Mouse (Mus musculus) heart, embryonic 14.5 days (tissue): ENCODE measurements around the gene 4933402J07Rik. TPM values are rescaled to one million over a fixed set of nuclear protein-coding genes. Genes with fewer than 3 reads are reported as not detected.

ENCODE experiments used
- ATAC-seq: fragments of 200-750 bp; cut with Nextera tagmentation; 2 replicates; pipeline ENCODE4 v1.8.0; 2017; ENCODE audit warnings: low read depth, moderate TSS enrichment; ENCODE audit not compliant: insufficient number of reproducible peaks, insufficient read depth, low FRiP score
- H3K27ac ChIP-seq, 2 experiments: fragments of 200-500 bp in 1 of 2; fragments of 300-500 bp in 1 of 2; sonication (generic) in 1 of 2; replicated peaks in 1 of 2; 2 replicates each; pipeline ENCODE4 v1.5.1; 2012 to 2014; ENCODE audit warnings: low read depth in 2 of 2, low read length in 2 of 2, control low read depth in 1 of 2, mild to moderate bottlenecking in 1 of 2, mixed read lengths in 1 of 2; ENCODE audit not compliant: control insufficient read depth in 1 of 2, insufficient read depth in 1 of 2
- H3K27me3 ChIP-seq: fragments of 300-500 bp; sonication (generic); 2 replicates; pipeline ENCODE4 v1.6.1; 2014; ENCODE audit warnings: mild to moderate bottlenecking, low read length, control low read depth; ENCODE audit not compliant: control insufficient read depth, insufficient read depth
- H3K36me3 ChIP-seq: fragments of 300-500 bp; sonication (generic); 2 replicates; pipeline ENCODE4 v1.6.1; 2014; ENCODE audit warnings: mild to moderate bottlenecking, control low read depth, low read length, mixed read lengths; ENCODE audit not compliant: control insufficient read depth, insufficient read depth
- H3K4me1 ChIP-seq, 2 experiments: fragments of 200-500 bp in 1 of 2; fragments of 300-500 bp in 1 of 2; sonication (generic) in 1 of 2; 2 replicates each; pipeline ENCODE4 v1.6.1; 2012 to 2014; ENCODE audit warnings: low read length in 2 of 2, control low read depth in 1 of 2, mixed read lengths in 1 of 2; ENCODE audit not compliant: control insufficient read depth in 2 of 2, insufficient read depth in 2 of 2
- H3K4me2 ChIP-seq: fragments of 300-500 bp; sonication (generic); 2 replicates; pipeline ENCODE4 v1.6.1; 2014; ENCODE audit warnings: mild to moderate bottlenecking, low read length
- H3K4me3 ChIP-seq, 2 experiments: fragments of 200-500 bp in 1 of 2; fragments of 300-500 bp in 1 of 2; sonication (generic) in 1 of 2; 2 replicates each; pipeline ENCODE4 v1.5.1; 2012 to 2014; ENCODE audit warnings: low read length in 2 of 2, mild to moderate bottlenecking in 2 of 2, control low read depth in 1 of 2, low read depth in 1 of 2, moderate library complexity in 1 of 2; ENCODE audit not compliant: control insufficient read depth in 1 of 2, insufficient read depth in 1 of 2
- H3K9ac ChIP-seq: fragments of 300-500 bp; sonication (generic); 2 replicates; pipeline ENCODE4 v1.6.1; 2014; ENCODE audit warnings: mild to moderate bottlenecking, low read length
- H3K9me3 ChIP-seq: fragments of 300-500 bp; sonication (generic); 2 replicates; pipeline ENCODE4 v1.6.1; 2016; ENCODE audit warnings: low read length, control low read depth; ENCODE audit not compliant: control insufficient read depth
- WGBS: fragments of 180-500 bp; shearing (Covaris S2); extraction: QIAGEN DNeasy Blood & Tissue Kit; methylation state at CpG from one replicate; pipeline ENCODE4 v1.1.7; 2014; 5-methylcytosine and 5-hydroxymethylcytosine counted together
- polyA plus RNA-seq: library from polyadenylated mRNA; unstranded; fragments of >200 nt; fragmentation: Nextera tagmentation; extraction: Ambion mirVana; gene quantifications from 2 replicates; pipeline ENCODE4 v1.2.1, GENCODE M21; 2014

The 4933402J07Rik gene
- polyA plus RNA-seq, 1 experiment from 2014 or later: not detected

DNA sequence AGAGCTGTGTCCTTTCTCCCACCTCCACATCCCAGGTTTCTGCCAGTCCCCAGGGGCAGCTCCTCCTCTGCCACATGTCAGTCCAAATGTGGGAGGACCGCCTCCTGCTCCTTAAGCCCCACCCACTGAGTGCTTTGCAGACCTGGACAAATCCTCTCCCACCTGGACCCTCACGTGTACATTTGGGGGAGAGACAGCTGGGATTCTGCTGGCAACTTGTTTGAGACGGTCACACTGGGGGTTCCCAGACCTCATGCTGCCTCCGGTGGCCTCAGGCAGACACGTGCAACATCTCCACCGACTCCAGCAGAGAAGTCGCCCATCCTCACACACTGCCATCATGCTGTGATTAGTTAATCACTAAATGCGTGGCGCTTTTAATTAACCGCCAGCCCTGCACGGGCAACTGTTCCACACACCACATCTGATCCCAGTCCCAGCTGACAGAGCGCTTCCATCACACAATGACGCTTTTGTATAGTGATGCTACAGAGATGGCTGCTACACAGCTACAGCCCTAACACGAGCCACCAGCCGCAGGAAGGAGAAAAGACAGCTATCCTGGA, 23.7 kb upstream of the 4933402J07Rik start:
- ATAC-seq: no peak
- Histone ChIP-seq H3K4me1 (0 out of 4 replicates have a peak, but pooled peaks cover 0 to 4% of the 10 kb centered on the region in 2 experiments), H3K36me3 (no peaks in the 10 kb centered on the region), H3K27me3 (0 out of 2 replicates have a peak, but pooled peaks cover 3% of the 10 kb centered on the region), H3K4me3 (no peak overlapping the region), H3K27ac (no peak overlapping the region), H3K4me2 (no peak overlapping the region), H3K9ac (no peak overlapping the region), H3K9me3 (no peaks in the 10 kb centered on the region)
- WGBS: 20% methylated on average over 15 of the region's 15 CpGs

DNA sequence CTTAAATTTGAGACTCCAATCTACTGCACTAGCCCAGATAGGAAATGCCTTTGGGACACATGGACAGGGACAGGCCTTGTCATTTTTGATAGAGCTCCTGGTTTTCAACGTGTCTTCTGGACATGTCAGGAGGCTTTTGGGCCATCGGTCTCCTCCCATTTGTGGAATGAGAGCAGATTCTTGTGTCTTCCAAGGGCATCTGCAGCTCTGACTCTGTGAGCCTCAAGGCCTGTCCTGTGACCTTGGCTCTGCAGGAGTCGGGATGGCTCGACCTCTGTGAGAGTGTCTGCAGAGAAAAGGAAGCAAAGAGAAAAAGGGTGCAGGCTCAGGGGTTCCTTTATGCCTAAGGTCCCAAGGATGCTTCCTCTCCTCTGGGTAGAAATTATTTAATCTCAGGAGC, 13.8 kb upstream of the 4933402J07Rik start:
- Histone ChIP-seq H3K9me3 (no peaks in the 10 kb centered on the region), H3K4me1 (no peaks in the 10 kb centered on the region), H3K4me2 (no peak overlapping the region), H3K4me3 (no peak overlapping the region), H3K27me3 (no peaks in the 10 kb centered on the region), H3K36me3 (no peaks in the 10 kb centered on the region), H3K27ac (no peak overlapping the region), H3K9ac (no peak overlapping the region)
- 48% methylated on average over 4 of the region's 4 CpGs for WGBS
- no peak for ATAC-seq

DNA sequence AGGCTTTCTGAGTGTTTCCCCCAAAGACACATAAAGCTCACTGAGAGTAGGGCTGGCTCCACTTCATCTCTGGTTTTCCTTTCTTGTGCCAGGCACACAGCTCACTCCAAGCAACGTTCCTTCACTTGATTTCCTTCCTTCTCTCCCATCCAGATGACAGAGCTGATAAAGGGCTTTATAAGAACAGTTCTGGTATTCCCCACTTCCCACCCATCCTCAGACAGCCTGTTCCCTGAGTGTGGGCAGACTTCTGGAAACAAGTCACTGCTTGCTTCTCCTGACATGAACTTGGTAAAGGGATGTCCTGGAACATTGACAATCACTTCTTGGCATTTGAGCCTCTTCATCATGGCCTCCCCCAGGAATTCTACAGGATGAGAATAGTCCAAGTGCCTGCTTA, 10.9 kb upstream of the 4933402J07Rik start:
- H3K27ac ChIP-seq: no peak overlapping the region
- no peaks in the 10 kb centered on the region for H3K36me3 ChIP-seq
- WGBS: 24% methylated on average over 1 of the region's 1 CpGs
- H3K27me3 ChIP-seq: no peaks in the 10 kb centered on the region
- H3K9me3 ChIP-seq: no peaks in the 10 kb centered on the region
- no peak overlapping the region for H3K4me2 ChIP-seq
- ATAC-seq: no peak
- no peak overlapping the region for H3K4me3 ChIP-seq
- H3K9ac ChIP-seq: no peak overlapping the region
- no peaks in the 10 kb centered on the region for H3K4me1 ChIP-seq

DNA sequence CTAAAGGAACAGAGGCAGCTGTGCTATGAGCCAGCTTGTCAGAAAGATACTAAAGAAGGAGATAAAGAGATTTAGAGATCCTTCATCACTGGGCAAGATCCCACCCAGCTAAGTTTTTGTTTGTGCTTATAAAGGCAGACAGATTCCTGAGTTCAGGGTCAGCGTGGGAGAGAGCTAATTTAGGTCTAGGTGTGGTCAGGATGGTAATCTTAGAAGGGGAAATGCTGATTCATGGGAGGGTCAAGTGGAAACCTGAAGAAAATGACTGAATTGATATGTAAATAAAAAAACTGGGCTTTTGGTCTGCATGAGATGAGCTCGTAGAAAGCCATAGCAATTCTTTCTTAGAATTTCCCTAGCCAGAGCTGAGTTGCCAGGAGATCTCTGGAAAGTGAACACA, 2.9 kb upstream of the 4933402J07Rik start:
- Histone ChIP-seq H3K9ac (no peak overlapping the region), H3K4me2 (no peak overlapping the region), H3K27me3 (no peaks in the 10 kb centered on the region), H3K36me3 (no peaks in the 10 kb centered on the region), H3K4me3 (no peak overlapping the region), H3K9me3 (no peaks in the 10 kb centered on the region), H3K4me1 (no peaks in the 10 kb centered on the region), H3K27ac (no peak overlapping the region)
- ATAC-seq: no peak
- WGBS: 48% methylated on average over 2 of the region's 2 CpGs

DNA sequence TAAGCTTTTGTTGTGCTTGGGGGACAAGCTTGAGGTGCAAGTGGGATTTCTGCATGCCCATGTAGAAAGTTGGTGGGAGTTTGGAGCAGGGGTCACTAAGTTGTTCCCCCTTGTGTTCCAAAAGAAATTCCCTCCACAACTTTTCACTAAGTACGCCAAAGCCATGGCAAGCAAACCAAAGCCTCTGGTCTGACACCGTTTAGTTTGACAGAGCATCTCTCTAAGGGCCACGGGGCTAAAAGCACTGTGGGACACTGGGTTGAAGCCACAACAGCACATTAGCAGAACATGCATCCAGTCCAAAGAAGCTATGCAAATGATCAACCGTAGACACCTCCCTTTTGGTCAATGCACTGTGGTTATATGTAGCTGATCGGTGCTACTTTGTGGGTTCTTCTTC, 5.5 kb downstream of the 4933402J07Rik start:
- Histone ChIP-seq H3K27ac (no peak overlapping the region), H3K9me3 (no peaks in the 10 kb centered on the region), H3K36me3 (no peaks in the 10 kb centered on the region), H3K27me3 (no peaks in the 10 kb centered on the region), H3K4me2 (no peak overlapping the region), H3K4me3 (no peak overlapping the region), H3K9ac (no peak overlapping the region), H3K4me1 (peaks cover 3 to 6% of the 10 kb centered on the region in 2 experiments; a peak in 1 of 4 replicates)
- WGBS: 81% methylated on average over 5 of the region's 5 CpGs
- no peak for ATAC-seq

DNA sequence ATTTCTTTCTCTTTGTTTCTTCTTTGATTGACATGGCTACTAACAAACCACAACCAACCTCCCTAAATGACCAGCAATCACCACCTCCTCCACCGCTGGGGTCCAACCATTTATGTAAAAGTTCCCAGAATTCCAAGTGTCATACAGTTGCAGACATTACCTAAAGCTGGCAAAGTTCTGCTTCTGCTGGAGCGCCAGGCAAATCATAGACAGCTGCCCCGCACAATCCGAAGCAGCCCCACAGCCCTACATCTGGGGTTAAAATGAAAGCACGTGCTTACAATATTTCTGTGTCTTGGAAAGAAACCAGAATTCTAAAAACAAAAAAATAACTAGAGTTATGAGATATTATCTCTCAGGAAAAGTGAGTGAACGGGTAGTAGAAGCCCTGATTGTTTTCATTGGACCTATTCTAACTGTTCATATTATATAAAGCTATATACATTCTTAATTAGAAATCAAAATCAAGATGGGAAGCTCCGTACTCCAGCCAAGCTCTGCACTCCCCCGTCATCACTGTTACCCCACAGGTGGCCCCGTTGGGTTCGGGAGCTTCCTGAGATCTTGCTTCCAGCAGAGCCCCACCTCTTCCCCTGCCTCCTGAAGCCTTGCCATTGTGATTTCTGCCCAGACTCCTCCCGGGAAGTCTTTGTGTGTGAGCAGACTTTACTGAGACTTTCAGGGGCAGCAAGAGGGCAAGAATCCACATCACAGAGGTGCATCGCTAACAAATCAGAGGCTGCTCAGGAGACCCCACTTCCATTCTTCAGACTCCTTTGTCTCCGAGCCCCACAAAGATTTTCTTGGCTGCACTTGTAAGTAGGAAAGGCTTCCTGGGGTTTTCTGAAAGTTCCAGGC, 6.3 kb downstream of the 4933402J07Rik start:
- Histone ChIP-seq H3K4me3 (peak overlapping the region; percentile 11 to 34), H3K9me3 (no peaks in the 10 kb centered on the region), H3K27ac (peak overlapping the region in 1 of 2 experiments; percentile 46; a peak in 2 of 4 replicates), H3K9ac (peak overlapping the region; percentile 31; the same call in 1 of the 2 replicates), H3K4me1 (peaks cover 3 to 6% of the 10 kb centered on the region in 2 experiments; a peak in 1 of 4 replicates), H3K4me2 (peak overlapping the region; percentile 62), H3K27me3 (no peaks in the 10 kb centered on the region), H3K36me3 (no peaks in the 10 kb centered on the region)
- WGBS: 31% methylated on average over 13 of the region's 13 CpGs
- no peak for ATAC-seq

DNA sequence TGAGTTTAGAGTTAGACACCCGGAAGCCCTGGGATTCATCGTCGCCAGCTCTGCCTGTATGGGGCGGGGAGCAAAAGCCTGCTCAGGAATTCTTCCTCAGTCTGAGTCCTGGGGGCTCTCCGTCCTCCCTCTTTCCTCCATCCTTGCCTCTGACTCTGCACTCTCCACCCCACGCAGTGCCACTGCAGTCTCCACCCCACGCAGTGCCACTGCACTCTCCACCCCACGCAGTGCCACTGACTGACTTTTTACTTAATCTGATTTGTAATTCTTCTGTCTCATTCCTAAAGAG, 6.9 kb downstream of the 4933402J07Rik start:
- H3K27me3 ChIP-seq: no peaks in the 10 kb centered on the region
- under 1% methylated on average over 8 of the region's 8 CpGs for WGBS
- H3K36me3 ChIP-seq: no peaks in the 10 kb centered on the region
- peaks cover 3 to 6% of the 10 kb centered on the region in 2 experiments; a peak in 1 of 4 replicates for H3K4me1 ChIP-seq
- no peaks in the 10 kb centered on the region for H3K9me3 ChIP-seq
- H3K4me2 ChIP-seq: peak overlapping the region; percentile 62
- ATAC-seq: no peak
- H3K27ac ChIP-seq: peak overlapping the region in 1 of 2 experiments; percentile 46; a peak in 2 of 4 replicates
- peak overlapping the region; percentile 31; the same call in 1 of the 2 replicates for H3K9ac ChIP-seq
- peak overlapping the region; percentile 11 to 34 for H3K4me3 ChIP-seq
